9 mouse cellular contexts compared by ENCODE assay signal in the genomic region with DNA sequence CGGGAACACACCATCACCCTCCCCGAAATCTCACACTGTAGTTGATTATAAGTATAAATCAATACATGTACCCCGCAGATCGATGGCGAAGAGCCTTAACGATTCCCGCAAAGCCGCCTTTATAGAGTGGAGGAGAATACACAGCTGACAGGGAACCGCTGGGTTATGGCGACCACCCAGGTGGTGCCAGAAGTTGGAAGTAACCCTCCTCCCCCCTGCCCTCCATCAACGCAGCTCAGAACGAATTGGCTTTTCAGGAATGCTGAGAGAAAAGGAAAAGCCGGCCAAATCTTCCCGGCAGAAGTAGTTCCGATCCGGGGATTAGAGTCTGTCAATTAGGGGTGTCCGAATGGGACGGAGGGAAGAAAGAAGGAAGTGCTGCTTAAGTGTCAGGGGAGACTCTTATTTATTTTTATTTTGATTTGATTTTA.
DNase-seq lines count a peak whose midpoint lies in the region; ATAC-seq and TF ChIP-seq lines count a peak whose summit lies in the region.
"Had no signal": no experiment of that assay in that cellular context is flagged by ENCODE, and none has a peak within 500 bp of the region (broad histone marks: within the 10 kb centered on the region; RNA-seq: fewer than 3 reads in every experiment).

No protein-coding gene starts in this region.

- no peak for TF ChIP-seq EP300 in liver, postnatal 0 days (IDR thresholded peaks at IDR 0.05; ENCODE audit: low read depth)

- H3K4me1 ChIP-seq in kidney, embryonic 15.5 days: peaks cover 23% of the 10 kb centered on the region
- H3K4me1 ChIP-seq in hindbrain, embryonic 11.5 days (replicated peaks; ENCODE audit: control insufficient read depth, insufficient read depth, low read length): 0 out of 2 replicates have a peak, but pooled peaks cover 3% of the 10 kb centered on the region
- peaks cover 14% of the 10 kb centered on the region for H3K4me1 ChIP-seq in liver, postnatal 0 days (ENCODE audit: insufficient read depth)

- H3K9me3 ChIP-seq in kidney, embryonic 15.5 days (replicated peaks): no peaks in the 10 kb centered on the region
- no peaks in the 10 kb centered on the region for H3K9me3 ChIP-seq in hindbrain, embryonic 11.5 days (ENCODE audit: control insufficient read depth, low read length)
- no peaks in the 10 kb centered on the region for H3K9me3 ChIP-seq in liver, postnatal 0 days (ENCODE audit: low read length)

- no peaks in the 10 kb centered on the region for H3K27me3 ChIP-seq in kidney, embryonic 15.5 days
- no peaks in the 10 kb centered on the region for H3K27me3 ChIP-seq in hindbrain, embryonic 11.5 days (ENCODE audit: control insufficient read depth, insufficient read depth, low read length)
- H3K27me3 ChIP-seq in liver, postnatal 0 days (ENCODE audit: insufficient read depth, low read length): peaks cover 17% of the 10 kb centered on the region
- H3K27me3 ChIP-seq: Patski had no signal

- 1% methylated on average over 18 of the region's 18 CpGs for WGBS in kidney, embryonic 15.5 days
- under 1% methylated on average over 18 of the region's 18 CpGs for WGBS in hindbrain, embryonic 11.5 days
- WGBS in liver, postnatal 0 days (ENCODE audit: insufficient replicate concordance): 2% methylated on average over 18 of the region's 18 CpGs

- H3K4me3 ChIP-seq in kidney, embryonic 15.5 days (replicated peaks): peak overlapping the region; percentile 63
- peak overlapping the region; percentile 52 for H3K4me3 ChIP-seq in hindbrain, embryonic 11.5 days (ENCODE audit: low read depth, low read length)
- peak overlapping the region; percentile 51 for H3K4me3 ChIP-seq in liver, postnatal 0 days (ENCODE audit: low read depth, low read length)

- H3K27ac ChIP-seq in kidney, embryonic 15.5 days: peak overlapping the region; percentile 88
- no peak overlapping the region for H3K27ac ChIP-seq in hindbrain, embryonic 11.5 days (ENCODE audit: low read depth, low read length)
- H3K27ac ChIP-seq in liver, postnatal 0 days (ENCODE audit: low read depth): no peak overlapping the region

- ATAC-seq in kidney, embryonic 15.5 days (replicated peaks; ENCODE audit: low FRiP score): peak; percentile 42
- peak; percentile 70; the same call in 1 of the 2 replicates for ATAC-seq in hindbrain, embryonic 11.5 days (ENCODE audit: low FRiP score)
- ATAC-seq in liver, postnatal 0 days: no peak
- ATAC-seq: Patski had no signal

- no peaks in the 10 kb centered on the region for H3K36me3 ChIP-seq in kidney, embryonic 15.5 days
- no peaks in the 10 kb centered on the region for H3K36me3 ChIP-seq in hindbrain, embryonic 11.5 days (ENCODE audit: control insufficient read depth, insufficient read depth, low read length)
- no peaks in the 10 kb centered on the region for H3K36me3 ChIP-seq in liver, postnatal 0 days (replicated peaks; ENCODE audit: insufficient read depth, low read length)

- peak overlapping the region; percentile 100 for H3K4me2 ChIP-seq in kidney, embryonic 15.5 days
- peak overlapping the region; percentile 98 for H3K4me2 ChIP-seq in hindbrain, embryonic 11.5 days (replicated peaks; ENCODE audit: low read depth, low read length)
- peak overlapping the region; percentile 90 for H3K4me2 ChIP-seq in liver, postnatal 0 days (ENCODE audit: low read depth, low read length)

- DNase-seq in kidney, adult 11 months: no peak
- peak; percentile 85 for DNase-seq in embryo, embryonic 10.5 days (ENCODE audit: low spot score)
- peak; percentile 72 for DNase-seq in hindbrain, embryonic 11.5 days (ENCODE audit: low spot score)
- DNase-seq in liver, postnatal 0 days: no peak
- no peak for DNase-seq in spleen, postnatal 36 days (ENCODE audit: low spot score in 2 of 2)
- DNase-seq in thymus, postnatal 0 days (ENCODE audit: low spot score): no peak
- DNase-seq in gastrocnemius, postnatal 4 days (ENCODE audit: low spot score in 2 of 2): no peak

- no peak for TF ChIP-seq CTCF in liver, postnatal 0 days (IDR thresholded peaks at IDR 0.05; ENCODE audit: low read depth)

- peak overlapping the region; percentile 61 for H3K9ac ChIP-seq in kidney, embryonic 15.5 days
- H3K9ac ChIP-seq in hindbrain, embryonic 11.5 days (ENCODE audit: low read depth, low read length): no peak overlapping the region
- H3K9ac ChIP-seq in liver, postnatal 0 days (replicated peaks): no peak overlapping the region

Comparison
In these comparisons a context has a peak if more than half of its experiments do, and no peak if none do; other contexts are left out.
1. DNase-seq: peak in embryo, embryonic 10.5 days (single experiment) and hindbrain, embryonic 11.5 days (single experiment); none in kidney, adult 11 months (single experiment), liver, postnatal 0 days (single experiment), spleen, postnatal 36 days (0 of 2), thymus, postnatal 0 days (single experiment) and gastrocnemius, postnatal 4 days (0 of 2).
2. Peak in every context shown above with its lines, with median percentiles within 50 percentile points of each other: H3K4me2 ChIP-seq and H3K4me3 ChIP-seq.